Mouse (Mus musculus) CH12.LX (cell line): ENCODE measurements around the gene Gm45713. TPM values are rescaled to one million over a fixed set of nuclear protein-coding genes. Genes with fewer than 3 reads are reported as not detected.
"Not testable (repeated sequence)": the region's sequence is repeated elsewhere in the genome, so short reads cannot be mapped to it uniquely, and the experiment has no call there.

Source experiments
- DNase-seq: peaks from one replicate; pipeline ENCODE4 v3.0.0-alpha.2; 2013; ENCODE audit errors: extremely low read depth
- H3K27ac ChIP-seq: 2 replicates; pipeline ENCODE4 v1.5.1; 2012; ENCODE audit warnings: low read depth, mild to moderate bottlenecking, control low read depth, moderate library complexity; ENCODE audit not compliant: insufficient read depth
- H3K27me3 ChIP-seq: replicated peaks from 2 replicates; pipeline ENCODE3; 2012; ENCODE audit warnings: inconsistent platforms
- H3K36me3 ChIP-seq, 2 experiments: replicated peaks in 1 of 2; 2 replicates each; pipeline versions ENCODE3 to v1.6.1; 2012; ENCODE audit warnings: inconsistent platforms in 1 of 2, low read length in 1 of 2, mild to moderate bottlenecking in 1 of 2, mixed read lengths in 1 of 2, moderate library complexity in 1 of 2; ENCODE audit not compliant: control insufficient read depth in 1 of 2, insufficient read depth in 1 of 2
- H3K4me1 ChIP-seq, 2 experiments: 2 replicates each; pipeline ENCODE4 v1.6.1; 2012; ENCODE audit warnings: inconsistent platforms in 1 of 2, moderate library complexity in 1 of 2; ENCODE audit not compliant: insufficient read depth in 2 of 2, control insufficient read depth in 1 of 2
- H3K4me2 ChIP-seq: 2 replicates; pipeline ENCODE4 v1.6.1; 2012; ENCODE audit warnings: low read depth, mild to moderate bottlenecking, control low read depth; ENCODE audit not compliant: poor library complexity, insufficient read depth, severe bottlenecking
- H3K4me3 ChIP-seq, 3 experiments: fragments of 150-350 bp in 1 of 3; sonication (generic) in 1 of 3; replicated peaks in 1 of 3; 2 replicates each; pipeline versions ENCODE3 to v1.5.1; 2011 to 2012; ENCODE audit warnings: low read depth in 2 of 3, low read length in 2 of 3, mild to moderate bottlenecking in 2 of 3, moderate library complexity in 2 of 3, control low read depth in 1 of 3, improper control_type of control experiment in 1 of 3, inconsistent platforms in 1 of 3, mixed read lengths in 1 of 3; ENCODE audit not compliant: poor library complexity in 1 of 3
- H3K79me2 ChIP-seq: replicated peaks from 2 replicates; pipeline ENCODE4 v1.6.1; 2012; ENCODE audit warnings: mild to moderate bottlenecking, moderate library complexity; ENCODE audit not compliant: control insufficient read depth, poor library complexity, insufficient read depth, severe bottlenecking; ENCODE audit errors: extremely low read depth
- H3K9ac ChIP-seq: 2 replicates; pipeline ENCODE4 v1.6.1; 2012; ENCODE audit warnings: low read depth, mild to moderate bottlenecking, control low read depth, moderate library complexity; ENCODE audit not compliant: insufficient read depth
- H3K9me3 ChIP-seq: replicated peaks from 2 replicates; pipeline ENCODE3; 2012; ENCODE audit warnings: low read length, inconsistent platforms, mixed read lengths
- BHLHE40 ChIP-seq: IDR thresholded peaks from 2 replicates; pipeline ENCODE4 v1.6.1; 2011; ENCODE audit warnings: mild to moderate bottlenecking, low read depth, low read length, improper control_type of control experiment
- CHD1 ChIP-seq: IDR thresholded peaks from 2 replicates; pipeline ENCODE4 v1.6.1; 2012; ENCODE audit warnings: low read depth, low read length, improper control_type of control experiment, inconsistent platforms
- CTCF ChIP-seq, 2 experiments: IDR thresholded peaks in 1 of 2; conservative IDR thresholded peaks in 1 of 2; 2 replicates each; pipeline ENCODE4 v1.5.1; 2011 to 2012; ENCODE audit warnings: low read depth in 2 of 2, low read length in 2 of 2, improper control_type of control experiment in 1 of 2, inconsistent platforms in 1 of 2, mild to moderate bottlenecking in 1 of 2, moderate library complexity in 1 of 2
- ELF1 ChIP-seq: IDR thresholded peaks from 2 replicates; pipeline ENCODE4 v1.6.1; 2014; ENCODE audit warnings: low read depth, mild to moderate bottlenecking, inconsistent platforms, low read length, improper control_type of control experiment
- GABPA ChIP-seq: IDR thresholded peaks from 2 replicates; pipeline ENCODE4 v1.6.1; 2012; ENCODE audit warnings: low read depth, low read length, improper control_type of control experiment, inconsistent platforms; ENCODE audit not compliant: insufficient replicate concordance
- JUND ChIP-seq: conservative IDR thresholded peaks from 2 replicates; pipeline ENCODE4 v1.6.1; 2011; ENCODE audit warnings: low read depth, low read length, improper control_type of control experiment
- MAX ChIP-seq: IDR thresholded peaks from 2 replicates; pipeline ENCODE4 v1.6.1; 2011; ENCODE audit warnings: low read length, improper control_type of control experiment
- MEF2A ChIP-seq: IDR thresholded peaks from 2 replicates; pipeline ENCODE4 v1.6.1; 2014; ENCODE audit warnings: low read depth, mild to moderate bottlenecking, inconsistent platforms, low read length, improper control_type of control experiment, borderline replicate concordance
- MXI1 ChIP-seq: IDR thresholded peaks from 2 replicates; pipeline ENCODE4 v1.6.1; 2011; ENCODE audit warnings: mild to moderate bottlenecking, low read depth, low read length, improper control_type of control experiment
- MYC ChIP-seq: IDR thresholded peaks from 2 replicates; pipeline ENCODE4 v1.6.1; 2011; ENCODE audit warnings: low read depth, mild to moderate bottlenecking, improper control_type of control experiment, low read length
- POLR2A ChIP-seq: IDR thresholded peaks from 2 replicates; pipeline ENCODE4 v1.6.1; 2011; ENCODE audit warnings: low read depth, mild to moderate bottlenecking, improper control_type of control experiment, low read length
- POLR2AphosphoS2 ChIP-seq: IDR thresholded peaks from 2 replicates; pipeline ENCODE4 v1.6.1; 2011; ENCODE audit warnings: low read depth, low read length, improper control_type of control experiment
- TBP ChIP-seq: conservative IDR thresholded peaks from 2 replicates; pipeline ENCODE4 v1.6.1; 2011; ENCODE audit warnings: low read depth, low read length, improper control_type of control experiment
- TCF12 ChIP-seq: IDR thresholded peaks from 2 replicates; pipeline ENCODE4 v1.6.1; 2014; ENCODE audit warnings: low read depth, mild to moderate bottlenecking, inconsistent platforms, low read length, improper control_type of control experiment
- UBTF ChIP-seq: IDR thresholded peaks from 2 replicates; pipeline ENCODE4 v1.6.1; 2012; ENCODE audit warnings: low read depth, mild to moderate bottlenecking, inconsistent platforms, low read length, improper control_type of control experiment, moderate library complexity
- USF1 ChIP-seq: IDR thresholded peaks from 2 replicates; pipeline ENCODE4 v1.6.1; 2014; ENCODE audit warnings: low read depth, mild to moderate bottlenecking, inconsistent platforms, low read length, improper control_type of control experiment
- USF2 ChIP-seq: conservative IDR thresholded peaks from 2 replicates; pipeline ENCODE4 v1.6.1; 2011; ENCODE audit warnings: low read depth, low read length, improper control_type of control experiment
- dilution Hi-C: fragments of 300-500 bp; cut with MboI; formaldehyde crosslinking; loops from 2 replicates; pipeline ENCODE4 v1.14.3; 2020; ENCODE audit warnings: low sequenced_read_pairs; ENCODE audit not compliant: extremely low pct_unique_long_range_greater_than_20kb, extremely low pct_ligation_motif_present
- in situ Hi-C: fragments of 300-500 bp; cut with MboI; formaldehyde crosslinking; loops from 3 replicates; pipeline ENCODE4 v1.14.3; 2019; ENCODE audit warnings: low sequenced_read_pairs, low pct_ligation_motif_present, low pct_unique_long_range_greater_than_20kb, mixed read lengths
- polyA plus RNA-seq: library from polyadenylated mRNA; unstranded; fragments of >175 nt; gene quantifications from 2 replicates; pipeline ENCODE4 v1.2.1, GENCODE M21; 2012; ENCODE audit warnings: low read depth; ENCODE audit not compliant: insufficient read length
- total RNA-seq, 2 experiments: library from RNA; depleted of rRNA; stranded (reverse); fragments of 300-350 nt in 1 of 2; fragments of >200 nt in 1 of 2; gene quantifications; 2 replicates each; pipeline ENCODE4 v1.2.3; 2012 to 2014

The Gm45713 gene
- total and polyA plus RNA-seq, 3 experiments = 2.2 TPM; not detected in 2

DNA sequence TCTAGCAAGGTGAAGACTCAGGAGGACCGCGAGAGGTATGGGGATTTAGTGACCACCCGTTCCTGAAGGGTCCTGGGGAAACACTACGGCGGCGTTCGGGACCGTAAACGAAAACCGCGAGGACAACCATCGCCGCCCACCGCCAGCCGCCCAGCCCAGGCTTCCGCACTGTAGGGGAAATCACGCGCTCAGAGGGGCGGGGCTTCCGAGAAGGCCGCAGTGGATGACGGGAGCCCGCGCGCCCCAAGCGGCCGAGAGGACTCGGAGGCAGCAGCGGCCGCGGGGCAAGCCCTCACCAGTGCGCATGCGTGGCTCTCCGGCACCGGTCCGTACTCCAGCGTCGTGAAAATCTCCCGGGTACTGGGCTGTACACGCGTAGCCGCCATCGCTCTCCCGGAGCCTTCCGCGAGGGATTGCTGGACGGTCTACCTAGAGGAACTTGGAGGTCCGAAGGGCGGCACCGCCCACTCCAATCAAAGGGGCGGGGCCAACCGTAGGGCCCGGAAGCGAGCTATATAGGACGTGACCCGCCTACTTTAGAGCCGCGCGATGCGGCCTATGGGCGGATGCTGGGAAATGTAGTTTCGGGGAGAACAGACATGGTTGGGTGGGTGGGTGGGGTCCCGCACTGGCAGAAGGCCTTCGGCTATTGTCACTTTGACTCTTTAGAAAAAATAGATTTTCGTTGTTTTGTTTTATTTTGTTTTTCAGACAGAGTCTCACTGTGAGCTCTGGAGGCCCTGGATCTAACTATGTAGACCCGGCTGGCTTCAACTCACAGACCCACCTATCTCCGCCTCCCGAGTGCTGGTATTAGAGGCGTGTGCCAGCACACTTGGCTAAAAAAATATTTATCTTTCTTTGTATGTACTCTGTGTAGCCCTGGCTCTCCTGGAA is 18.3 kb upstream of the Gm45713 start, which contains the start of the genes Pih1d1 and Aldh16a1 (continued):
- TF ChIP-seq BHLHE40 (no peak), MYC (peak; percentile 33; the same call in 1 of the 2 replicates), MEF2A (no peak; the same call in 1 of the 2 replicates), JUND (no peak), POLR2A (peak; percentile 89), UBTF (no peak), CTCF (conservative IDR thresholded peaks at IDR 0.05 in 1 of 2, IDR thresholded peaks at IDR 0.05 in 1 of 2; ENCODE audit: low read depth in 2 of 2, low read length in 2 of 2) (peak in 1 of 2 experiments; percentile 50; a peak in 2 of 4 replicates), GABPA (no peak; the same call in 1 of the 2 replicates), CHD1 (no peak), USF2 (no peak; the same call in 1 of the 2 replicates)

DNA sequence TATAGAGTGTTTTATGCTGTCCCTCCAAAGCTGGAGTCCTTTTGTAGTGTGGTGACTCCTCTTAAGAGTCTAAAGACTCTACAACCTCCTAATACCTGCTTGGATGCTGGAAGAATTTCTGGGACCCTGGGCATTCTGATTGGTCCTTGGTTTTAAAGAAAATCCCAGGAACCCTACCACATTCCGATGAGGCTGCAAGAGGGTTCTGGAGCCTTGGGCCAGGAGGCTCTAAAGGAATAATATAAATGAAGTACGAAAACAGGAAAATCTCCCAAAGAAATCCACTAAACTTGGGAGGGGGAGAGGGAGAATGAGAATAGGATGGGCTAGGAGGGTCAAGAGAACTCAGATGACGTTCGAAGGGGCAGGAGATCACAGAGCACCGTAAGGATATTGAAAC is 17.6 kb upstream of the Gm45713 start:
- H3K79me2 ChIP-seq = no peaks in the 10 kb centered on the region
- peak overlapping the region; percentile 62 to 90 (median 74) for H3K4me3 ChIP-seq
- H3K36me3 ChIP-seq = peaks cover 0 to 35% of the 10 kb centered on the region in 2 experiments
- no peak for DNase-seq
- peak overlapping the region; percentile 83; the same call in 1 of the 2 replicates for H3K27ac ChIP-seq
- in situ Hi-C loops = no loop called here
- no peaks in the 10 kb centered on the region for H3K9me3 ChIP-seq
- peak overlapping the region; percentile 96 for H3K9ac ChIP-seq
- no peaks in the 10 kb centered on the region for H3K27me3 ChIP-seq
- peak overlapping the region; percentile 78 for H3K4me2 ChIP-seq
- TF ChIP-seq USF2 (no peak), CHD1 (no peak), USF1 (no peak), TCF12 (no peak), MXI1 (no peak), MAX (no peak), POLR2AphosphoS2 (no peak), ELF1 (no peak), GABPA (no peak)
- dilution Hi-C loops = no loop called here
- peaks cover 5 to 36% of the 10 kb centered on the region in 2 experiments for H3K4me1 ChIP-seq

DNA sequence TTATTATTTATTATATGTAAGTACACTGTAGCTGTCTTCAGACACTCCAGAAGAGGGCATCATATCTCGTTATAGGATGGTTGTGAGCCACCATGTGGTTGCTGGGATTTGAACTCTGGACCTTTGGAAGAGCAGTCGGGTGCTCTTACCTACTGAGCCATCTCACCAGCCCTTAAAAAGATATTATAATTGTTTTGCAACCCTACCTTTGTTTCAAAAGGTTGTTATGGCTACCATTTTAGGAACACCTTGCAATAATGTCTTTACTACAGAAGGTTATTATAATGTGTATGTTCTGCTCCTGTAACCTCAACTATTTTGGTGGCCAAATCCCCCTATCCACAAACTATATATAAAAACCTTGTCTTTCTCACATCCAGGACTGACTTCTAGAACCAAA is 17.0 kb upstream of the Gm45713 start:
- Histone ChIP-seq H3K4me2 (0 out of 2 replicates have a peak overlapping the region, but pooled peaks have one; percentile 78), H3K36me3 (peaks cover 0 to 35% of the 10 kb centered on the region in 2 experiments), H3K4me3 (peak overlapping the region in 1 of 3 experiments; percentile 74), H3K4me1 (peaks cover 5 to 38% of the 10 kb centered on the region in 2 experiments)
- DNase-seq, H3K79me2 ChIP-seq, dilution Hi-C loops, in situ Hi-C loops, H3K27ac ChIP-seq, H3K27me3 ChIP-seq, H3K9ac ChIP-seq, H3K9me3 ChIP-seq: not testable (repeated sequence)
- TF ChIP-seq CTCF (conservative IDR thresholded peaks at IDR 0.05 in 1 of 2, IDR thresholded peaks at IDR 0.05 in 1 of 2; ENCODE audit: low read depth in 2 of 2, low read length in 2 of 2) (0 out of 4 replicates have a peak, but pooled peaks of 1 of the 2 experiments have one; percentile 10), TBP (peak; percentile 60; the same call in 1 of the 2 replicates)
